Mouse (Mus musculus) embryo, embryonic 10 days (tissue): ENCODE data around the gene Mymk.

Experiments
- DNase-seq: peaks from one replicate; pipeline ENCODE4 v3.0.0-alpha.2; 2015; ENCODE audit warnings: low spot score

Mymk gene

GRCm38 (mm10) chr2:27037008-27037407 is 35.0 kb downstream of the Mymk start:
- no peak for DNase-seq

- DNase-seq = no peak
Observed at GRCm38 (mm10) chr2:27036003-27036402, 36.0 kb downstream of the Mymk start.

- DNase-seq = no peak
Observed at GRCm38 (mm10) chr2:27032361-27032760, 39.6 kb downstream of the Mymk start.

- DNase-seq = no peak
Observed at GRCm38 (mm10) chr2:27028437-27029015, 43.5 kb downstream of the Mymk start.

GRCm38 (mm10) chr2:27027618-27028436 is 44.2 kb downstream of the Mymk start, which contains the start of gene Slc2a6:
Gene Slc2a6 (minus strand): TSS chr2:27027998.
- peak; percentile 93 for DNase-seq

- no peak for DNase-seq
Observed at GRCm38 (mm10) chr2:27026857-27027617, 44.9 kb downstream of the Mymk start.

GRCm38 (mm10) chr2:27026332-27026731 is 45.6 kb downstream of the Mymk start:
- DNase-seq = no peak

- no peak for DNase-seq
Observed at GRCm38 (mm10) chr2:27025545-27025944, 46.4 kb downstream of the Mymk start.

- no peak for DNase-seq
Observed at GRCm38 (mm10) chr2:27024136-27024535, 47.8 kb downstream of the Mymk start.

- DNase-seq = no peak
Observed at GRCm38 (mm10) chr2:27022612-27023011, 49.4 kb downstream of the Mymk start.

- DNase-seq = no peak
Observed at GRCm38 (mm10) chr2:27021103-27021502, 50.9 kb downstream of the Mymk start.

GRCm38 (mm10) chr2:27019530-27019929 is 52.4 kb downstream of the Mymk start:
- DNase-seq = no peak

GRCm38 (mm10) chr2:27017802-27018201 is 54.2 kb downstream of the Mymk start:
- DNase-seq = peak; percentile 86
